Mouse (Mus musculus) liver, embryonic 14.5 days (tissue): ENCODE results near the gene Pnpla1. TPM values are rescaled to one million over a fixed set of nuclear protein-coding genes. Genes with fewer than 3 reads are reported as not detected.

Experiments
- ATAC-seq: fragments of 200-750 bp; cut with Nextera tagmentation; 2 replicates; pipeline ENCODE4 v1.8.0; 2017; ENCODE audit warnings: moderate number of reproducible peaks, mild to moderate bottlenecking, moderate library complexity; ENCODE audit not compliant: insufficient read depth
- DNase-seq, 3 experiments: peaks; one replicate each; pipeline ENCODE4 v3.0.0-alpha.2; 2012 to 2013; ENCODE audit warnings: low read depth in 3 of 3, low spot score in 3 of 3
- H3K27ac ChIP-seq: fragments of 300-500 bp; sonication (generic); 2 replicates; pipeline ENCODE4 v1.5.1; 2014; ENCODE audit warnings: moderate library complexity, mild to moderate bottlenecking, control low read depth, inconsistent platforms
- H3K27me3 ChIP-seq: fragments of 300-500 bp; sonication (generic); 2 replicates; pipeline ENCODE4 v1.6.1; 2014; ENCODE audit warnings: mild to moderate bottlenecking, low read length, moderate library complexity; ENCODE audit not compliant: control insufficient read depth, insufficient read depth
- H3K36me3 ChIP-seq: fragments of 300-500 bp; sonication (generic); replicated peaks from 2 replicates; pipeline ENCODE4 v1.6.1; 2014; ENCODE audit warnings: low read depth; ENCODE audit not compliant: control insufficient read depth, insufficient read depth
- H3K4me1 ChIP-seq, 2 experiments: fragments of 200-500 bp in 1 of 2; fragments of 300-500 bp in 1 of 2; sonication (generic) in 1 of 2; replicated peaks; 2 replicates each; pipeline ENCODE4 v1.6.1; 2012 to 2014; ENCODE audit warnings: antibody characterized with exemption in 1 of 2, inconsistent platforms in 1 of 2, low read length in 1 of 2; ENCODE audit not compliant: control insufficient read depth in 2 of 2, insufficient read depth in 2 of 2
- H3K4me2 ChIP-seq: fragments of 300-500 bp; sonication (generic); 2 replicates; pipeline ENCODE4 v1.6.1; 2014; ENCODE audit warnings: low read depth, mild to moderate bottlenecking, control low read depth, moderate library complexity
- H3K4me3 ChIP-seq, 2 experiments: fragments of 200-500 bp in 1 of 2; fragments of 300-500 bp in 1 of 2; sonication (generic) in 1 of 2; 2 replicates each; pipeline ENCODE4 v1.5.1; 2012 to 2014; ENCODE audit warnings: low read depth in 2 of 2, low read length in 2 of 2, mild to moderate bottlenecking in 2 of 2, control low read depth in 1 of 2, inconsistent platforms in 1 of 2, moderate library complexity in 1 of 2; ENCODE audit not compliant: insufficient read depth in 1 of 2
- H3K9ac ChIP-seq: fragments of 300-500 bp; sonication (generic); replicated peaks from 2 replicates; pipeline ENCODE4 v1.6.1; 2014; ENCODE audit warnings: mild to moderate bottlenecking, control low read depth, moderate library complexity
- H3K9me3 ChIP-seq: fragments of 300-500 bp; sonication (generic); 2 replicates; pipeline ENCODE4 v1.6.1; 2016; ENCODE audit warnings: low read length, mixed read lengths; ENCODE audit not compliant: control insufficient read depth
- CTCF ChIP-seq: IDR thresholded peaks from 2 replicates; pipeline ENCODE4 v1.5.1; 2016; ENCODE audit warnings: antibody characterized with exemption, low read depth, control low read depth
- EP300 ChIP-seq: IDR thresholded peaks from 2 replicates; pipeline ENCODE4 v1.6.1; 2016; ENCODE audit warnings: antibody characterized with exemption, low read depth
- WGBS: fragments of 180-500 bp; shearing (Covaris S2); extraction: QIAGEN DNeasy Blood & Tissue Kit; methylation state at CpG from one replicate; pipeline ENCODE4 v1.1.7; 2014; ENCODE audit not compliant: insufficient replicate concordance; 5-methylcytosine and 5-hydroxymethylcytosine counted together
- polyA plus RNA-seq, 2 experiments: library from polyadenylated mRNA; depleted of rRNA in 1 of 2; stranded (reverse) in 1 of 2; unstranded in 1 of 2; fragments of >200 nt; fragmentation: Nextera tagmentation in 1 of 2; extraction: Ambion mirVana in 1 of 2; gene quantifications; 2 replicates each; pipeline versions ENCODE4 v1.2.1 to v1.2.3; 2012 to 2014

The Pnpla1 gene
- polyA plus RNA-seq, 2 experiments, result 0.01 to 0.04 TPM

DNA sequence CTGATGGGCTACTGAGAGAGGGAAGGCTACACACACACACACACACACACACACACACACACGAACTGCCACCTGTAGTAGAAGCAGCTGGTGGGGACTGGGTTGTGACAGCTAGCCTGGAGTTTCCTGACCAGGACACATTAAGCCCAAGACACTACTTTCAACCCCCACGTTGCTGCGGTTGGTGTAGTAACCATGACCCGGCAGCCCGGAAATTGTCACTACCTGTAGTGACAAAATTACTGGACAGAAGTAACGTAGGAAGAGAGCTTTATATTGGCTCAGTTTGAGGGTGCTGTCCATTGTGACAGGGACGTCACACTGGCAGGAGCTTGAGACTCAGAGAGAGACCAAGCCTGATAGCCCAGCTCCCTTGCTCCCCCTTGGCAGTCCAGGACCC lies 14.1 kb downstream of the Pnpla1 start:
- H3K4me1 ChIP-seq, result peaks cover 0 to 6% of the 10 kb centered on the region in 2 experiments; a peak in 1 of 4 replicates
- WGBS, result 59% methylated on average over 7 of the region's 7 CpGs
- H3K4me2 ChIP-seq, result no peak overlapping the region
- H3K4me3 ChIP-seq, result no peak overlapping the region
- TF ChIP-seq EP300, result no peak
- no peak for TF ChIP-seq CTCF
- no peak overlapping the region for H3K9ac ChIP-seq
- no peaks in the 10 kb centered on the region for H3K36me3 ChIP-seq
- no peaks in the 10 kb centered on the region for H3K9me3 ChIP-seq
- no peaks in the 10 kb centered on the region; the same call in 1 of the 2 replicates for H3K27me3 ChIP-seq
- H3K27ac ChIP-seq, result no peak overlapping the region
- DNase-seq (no peak), ATAC-seq (no peak)

DNA sequence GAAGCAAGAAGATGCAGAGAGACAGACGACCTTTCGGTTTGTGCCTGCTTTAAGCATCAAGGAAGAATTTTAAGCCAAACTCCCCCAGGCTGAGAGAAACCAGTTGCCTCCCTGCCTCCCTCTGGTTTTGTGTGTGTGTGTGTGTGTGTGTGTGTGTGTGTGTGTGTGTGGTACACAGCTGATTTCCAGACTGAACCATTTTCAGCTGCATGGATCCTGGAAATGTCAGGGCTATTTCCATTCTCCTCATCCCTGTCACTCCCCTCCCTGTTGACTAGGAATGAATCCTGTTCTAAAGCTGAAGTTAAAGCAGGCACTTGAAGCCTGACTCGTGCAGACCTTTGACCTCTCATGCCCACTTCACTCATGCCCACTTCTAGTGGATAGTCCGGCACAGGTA lies 16.0 kb downstream of the Pnpla1 start:
- ATAC-seq, result no peak
- Histone ChIP-seq H3K36me3 (no peaks in the 10 kb centered on the region), H3K27me3 (no peaks in the 10 kb centered on the region; the same call in 1 of the 2 replicates), H3K27ac (no peak overlapping the region), H3K4me3 (no peak overlapping the region), H3K9me3 (no peaks in the 10 kb centered on the region), H3K4me1 (peaks cover 0 to 6% of the 10 kb centered on the region in 2 experiments; a peak in 1 of 4 replicates), H3K4me2 (no peak overlapping the region), H3K9ac (no peak overlapping the region)
- DNase-seq, result no peak
- TF ChIP-seq CTCF, result no peak
- no peak for TF ChIP-seq EP300
- WGBS, result 63% methylated on average over 4 of the region's 4 CpGs

DNA sequence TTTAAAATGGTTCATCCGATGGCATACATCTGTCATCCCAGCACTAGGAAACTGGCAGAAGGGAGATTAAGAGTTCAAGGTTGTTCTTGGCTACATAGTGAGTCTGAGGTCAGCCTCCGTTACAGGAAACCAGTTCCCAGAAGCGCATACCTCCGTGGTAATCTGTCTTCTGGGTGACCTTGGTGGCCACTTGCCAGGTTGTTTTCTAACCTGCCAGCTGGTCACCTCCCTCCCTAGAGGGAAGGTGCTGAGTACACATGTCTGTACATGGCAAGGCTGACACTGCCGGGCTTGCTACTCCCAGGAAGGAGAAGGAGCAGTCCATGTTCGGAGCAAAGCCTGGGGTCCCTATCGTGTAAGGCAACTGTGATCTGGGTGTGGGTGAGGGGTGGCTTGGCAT lies 16.6 kb downstream of the Pnpla1 start:
- no peak overlapping the region for H3K9ac ChIP-seq
- H3K36me3 ChIP-seq, result no peaks in the 10 kb centered on the region
- DNase-seq (no peak), ATAC-seq (no peak)
- 58% methylated on average over 7 of the region's 7 CpGs for WGBS
- TF ChIP-seq EP300 (no peak), CTCF (no peak)
- H3K27me3 ChIP-seq, result no peaks in the 10 kb centered on the region; the same call in 1 of the 2 replicates
- no peak overlapping the region for H3K4me2 ChIP-seq
- no peak overlapping the region for H3K4me3 ChIP-seq
- H3K9me3 ChIP-seq, result no peaks in the 10 kb centered on the region
- H3K27ac ChIP-seq, result no peak overlapping the region
- peaks cover 0 to 6% of the 10 kb centered on the region in 2 experiments; a peak in 1 of 4 replicates for H3K4me1 ChIP-seq

DNA sequence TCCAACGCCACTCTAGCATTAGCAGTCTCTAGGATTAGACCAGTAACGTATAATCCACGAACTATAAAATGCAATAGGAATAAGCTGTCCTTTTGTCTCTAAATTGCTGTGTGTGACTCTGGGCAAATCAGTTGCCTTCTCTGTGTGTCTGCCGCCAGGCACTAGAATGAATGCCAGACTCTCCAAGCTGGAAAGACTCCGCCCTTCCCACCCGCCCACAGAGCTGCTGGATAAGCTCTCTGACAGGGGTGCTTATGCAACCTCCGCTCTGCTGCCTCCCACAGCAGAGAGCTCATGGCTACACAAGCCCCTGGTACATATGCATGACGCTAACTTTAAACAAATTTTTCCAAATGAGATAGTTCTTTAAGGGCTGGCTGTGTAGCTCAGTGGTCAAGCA lies 17.1 kb downstream of the Pnpla1 start:
- H3K9ac ChIP-seq, result no peak overlapping the region
- H3K27ac ChIP-seq, result no peak overlapping the region
- H3K4me1 ChIP-seq, result peaks cover 0 to 6% of the 10 kb centered on the region in 2 experiments; a peak in 1 of 4 replicates
- no peak overlapping the region for H3K4me2 ChIP-seq
- DNase-seq, result peak in 1 of 3 experiments; percentile 26
- no peaks in the 10 kb centered on the region for H3K36me3 ChIP-seq
- no peak overlapping the region for H3K4me3 ChIP-seq
- TF ChIP-seq EP300, result no peak
- TF ChIP-seq CTCF, result no peak
- ATAC-seq, result no peak
- 47% methylated on average over 8 of the region's 8 CpGs for WGBS
- H3K27me3 ChIP-seq, result peaks cover 2% of the 10 kb centered on the region; the same call in 1 of the 2 replicates
- no peaks in the 10 kb centered on the region for H3K9me3 ChIP-seq

DNA sequence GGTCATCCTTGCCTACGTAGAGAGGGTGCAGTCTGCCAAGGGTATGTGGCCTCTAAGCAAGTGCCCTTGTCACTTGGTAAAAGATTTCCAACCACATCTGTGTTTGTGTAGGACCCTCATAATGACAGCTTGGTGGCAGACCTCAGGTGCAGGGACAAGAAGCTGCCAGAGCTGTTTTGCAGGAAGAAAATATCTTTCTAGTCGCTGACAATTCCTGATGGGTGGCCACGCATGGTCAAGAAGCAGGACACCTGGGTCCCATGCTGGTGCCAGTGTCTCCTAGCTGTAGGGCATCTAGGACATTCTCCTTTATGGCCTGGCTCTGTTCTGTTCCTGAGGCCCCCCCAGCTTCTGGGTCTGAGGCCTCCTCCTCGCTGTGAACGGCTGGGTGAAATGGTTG lies 18.1 kb downstream of the Pnpla1 start:
- Histone ChIP-seq H3K27me3 (peaks cover 3% of the 10 kb centered on the region), H3K4me3 (no peak overlapping the region), H3K9me3 (no peaks in the 10 kb centered on the region), H3K27ac (no peak overlapping the region), H3K4me1 (peaks cover 0 to 6% of the 10 kb centered on the region in 2 experiments; a peak in 1 of 4 replicates), H3K36me3 (no peaks in the 10 kb centered on the region), H3K9ac (no peak overlapping the region), H3K4me2 (no peak overlapping the region)
- DNase-seq (no peak), ATAC-seq (no peak)
- TF ChIP-seq EP300 (no peak), CTCF (no peak)
- WGBS, result 63% methylated on average over 5 of the region's 5 CpGs
